Mouse (Mus musculus) adrenal gland, postnatal 4 days (tissue): ENCODE measurements at regions not wholly inside any gene's neighbourhood (a gene's known extent, or its start where the extent isn't known, plus 50 kb on each side); places are given as distances from the start of the nearest gene placed in this dataset.
A peak's percentile ranks its signal among the peaks of the same experiment; 100 is the strongest.
"Not testable (repeated sequence)": the region's sequence is repeated elsewhere in the genome, so short reads cannot be mapped to it uniquely, and the experiment has no call there.

Source experiments
- DNase-seq, 2 experiments: peaks; one replicate each; pipeline ENCODE4 v3.0.0; 2021 to 2022; ENCODE audit warnings: low spot score in 2 of 2, mixed read lengths in 2 of 2

- DNase-seq = no peak
Measured at GRCm38 (mm10) chr12:5969556-5969955, 594.1 kb upstream of the Klhl29 start.

DNA sequence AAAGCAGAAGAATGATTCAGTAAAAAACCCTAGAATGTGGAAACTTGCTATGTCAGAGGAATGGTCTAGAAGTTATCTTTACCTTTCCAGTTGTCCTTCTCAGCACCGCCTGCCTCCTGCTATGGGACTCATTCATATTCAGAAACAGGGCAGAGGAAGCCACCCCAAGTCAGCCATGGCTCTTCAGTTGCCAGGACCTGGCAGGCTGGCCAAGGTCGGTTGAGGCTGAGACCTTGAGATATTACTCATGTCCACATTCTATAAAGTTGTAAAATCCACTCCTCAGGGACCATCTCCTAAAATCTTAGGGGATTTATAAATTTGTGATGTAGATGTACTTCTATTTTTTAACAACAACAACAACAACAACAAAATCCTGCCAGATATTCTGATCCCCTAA lies 580.7 kb upstream of the Klhl29 start:
- no peak for DNase-seq

GRCm38 (mm10) chr12:5955564-5955963 lies 580.1 kb upstream of the Klhl29 start:
- DNase-seq = no peak

DNA sequence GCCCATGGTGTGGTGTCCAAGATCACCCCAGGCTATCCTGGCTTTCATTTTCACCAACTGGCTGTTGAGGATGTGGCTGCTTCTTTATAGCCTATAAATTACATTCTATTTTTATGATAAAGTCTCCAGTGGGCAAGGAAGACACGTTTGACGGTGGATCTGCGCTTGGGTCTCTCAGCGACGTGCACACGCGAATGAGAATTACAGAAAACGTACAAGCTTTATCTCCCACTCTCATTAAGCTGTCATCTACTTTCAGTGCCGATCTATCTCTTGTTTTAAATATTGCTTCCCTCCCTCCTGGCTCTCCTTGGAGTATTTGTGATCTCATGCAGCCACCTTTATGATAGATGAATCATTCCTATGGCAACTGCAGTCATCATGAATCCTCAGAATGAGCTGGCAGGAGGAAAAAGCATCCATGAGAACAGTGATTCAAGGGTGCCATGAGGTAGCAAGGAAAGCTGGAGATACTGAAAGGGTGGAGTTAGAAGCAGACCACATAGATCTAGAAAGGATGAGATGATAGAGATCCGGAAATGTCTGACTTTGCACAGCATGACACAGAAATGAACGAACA lies 568.0 kb upstream of the Klhl29 start:
- DNase-seq = no peak

GRCm38 (mm10) chr12:5921262-5921661 lies 545.8 kb upstream of the Klhl29 start:
- no peak for DNase-seq

DNA sequence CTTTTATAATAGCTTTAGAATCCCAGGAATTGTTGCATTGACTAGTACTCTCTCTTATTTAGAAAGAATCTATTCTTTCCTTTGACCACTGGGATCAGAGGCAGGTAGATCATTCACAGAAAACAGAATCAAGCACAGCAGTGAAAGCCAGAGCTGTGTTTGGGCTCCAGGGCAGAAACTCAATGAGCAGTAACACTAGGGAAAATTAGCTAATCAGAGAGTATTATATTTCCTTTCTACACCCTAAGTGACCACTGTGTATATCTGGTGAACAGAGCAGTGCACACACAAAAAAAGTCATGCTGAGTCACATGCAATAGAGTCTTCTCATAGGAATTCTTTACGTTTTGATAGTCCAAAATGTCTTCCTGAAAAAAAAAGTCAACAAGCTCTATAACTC lies 542.5 kb upstream of the Klhl29 start:
- DNase-seq = no peak

DNA sequence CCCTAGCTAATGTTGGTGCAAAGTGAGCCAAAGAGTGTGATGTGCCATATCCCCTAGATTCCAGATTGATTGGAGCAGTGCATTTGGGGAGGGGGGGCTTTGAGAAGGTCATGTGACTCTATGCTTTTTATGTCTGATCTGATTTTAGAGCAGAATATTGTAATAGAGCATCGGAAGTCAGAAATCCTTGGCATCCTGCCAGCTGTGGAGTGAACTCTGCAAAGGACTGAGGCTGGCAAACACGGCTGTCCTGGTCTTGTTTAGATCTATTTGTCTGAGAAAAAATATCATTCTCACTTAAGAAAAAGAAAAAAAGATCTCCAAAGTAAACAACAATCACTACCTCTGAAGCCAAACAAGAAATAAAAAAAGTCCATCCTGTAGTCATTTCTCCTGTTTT lies 530.8 kb upstream of the Klhl29 start:
- DNase-seq = no peak

DNA sequence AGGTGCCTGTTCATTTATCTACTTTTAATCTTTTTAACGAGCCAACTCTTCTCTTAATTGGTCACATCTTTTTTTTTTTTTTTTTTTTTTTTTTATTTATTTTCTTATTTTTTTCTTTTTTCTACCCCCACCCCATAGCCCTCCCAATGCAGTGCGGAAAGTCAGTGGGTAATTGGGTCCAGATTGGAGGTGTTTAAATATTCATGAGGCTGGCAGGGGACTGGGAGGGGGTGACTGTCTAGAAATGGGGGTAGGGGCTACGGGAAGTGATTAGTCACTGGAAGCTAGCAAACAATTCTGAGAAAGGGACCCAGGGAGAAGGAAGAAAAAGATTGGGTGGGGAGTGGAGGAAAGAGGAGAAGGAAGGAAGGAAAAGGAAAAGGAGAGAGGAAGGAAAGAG lies 516.3 kb upstream of the Klhl29 start:
- not testable (repeated sequence) for DNase-seq

DNA sequence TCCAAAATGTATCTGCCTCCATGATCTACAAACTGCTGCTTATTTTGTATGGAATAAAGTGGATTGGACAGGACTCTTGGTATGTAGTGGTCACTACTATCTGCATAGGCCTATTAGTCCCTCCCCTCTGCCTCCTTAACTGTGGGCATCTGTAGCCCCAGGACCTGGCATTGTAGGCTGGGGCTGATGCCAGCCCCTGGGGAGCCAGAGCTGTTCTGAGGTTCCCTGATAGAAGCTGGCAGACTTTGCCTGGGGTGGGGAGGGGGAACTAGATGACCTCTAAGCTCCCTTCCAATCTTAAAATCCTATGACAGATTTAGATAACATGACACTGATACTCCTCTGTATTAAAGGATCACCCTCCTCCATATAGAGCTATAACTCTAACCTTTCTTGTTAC lies 491.2 kb upstream of the Klhl29 start:
- no peak for DNase-seq

DNA sequence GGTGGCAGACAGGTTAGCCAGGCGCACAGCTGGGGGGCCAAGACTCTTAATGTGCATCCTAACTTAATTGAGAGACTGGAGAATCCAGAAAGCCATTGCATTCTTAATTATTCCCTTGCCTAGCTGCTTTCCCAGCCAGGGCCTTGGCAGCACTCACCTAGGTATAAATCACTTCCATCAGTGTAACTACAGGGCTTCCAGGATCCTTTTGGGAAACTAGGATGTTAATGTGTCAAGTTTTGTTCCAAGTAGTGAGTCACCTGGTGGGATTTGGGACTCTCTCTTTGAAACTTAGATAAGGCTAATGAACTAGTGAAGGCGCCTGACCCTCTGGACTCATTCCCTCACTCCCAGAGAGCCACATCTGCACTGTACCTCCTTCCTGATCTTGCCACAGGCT lies 484.3 kb upstream of the Klhl29 start:
- no peak for DNase-seq

DNA sequence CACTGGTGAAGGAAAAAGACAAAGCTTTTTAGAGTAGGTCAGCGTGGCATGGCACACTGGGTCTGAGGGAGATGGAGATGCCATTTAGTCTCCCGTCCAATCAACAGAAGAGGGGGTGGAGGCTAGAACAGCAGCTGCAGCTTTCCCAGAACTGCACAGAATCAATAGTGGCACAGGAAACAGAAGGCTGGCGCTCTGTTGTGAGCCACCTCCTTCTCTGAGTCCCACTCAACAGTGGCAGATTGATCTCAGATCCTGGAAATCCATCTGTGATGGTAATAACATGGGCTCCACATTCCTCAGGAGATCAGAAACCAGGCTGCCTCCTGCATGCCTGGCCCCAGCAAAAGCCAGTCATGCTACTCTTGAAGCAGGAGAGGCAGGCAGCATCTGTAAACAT lies 480.9 kb upstream of the Klhl29 start:
- DNase-seq = no peak

DNA sequence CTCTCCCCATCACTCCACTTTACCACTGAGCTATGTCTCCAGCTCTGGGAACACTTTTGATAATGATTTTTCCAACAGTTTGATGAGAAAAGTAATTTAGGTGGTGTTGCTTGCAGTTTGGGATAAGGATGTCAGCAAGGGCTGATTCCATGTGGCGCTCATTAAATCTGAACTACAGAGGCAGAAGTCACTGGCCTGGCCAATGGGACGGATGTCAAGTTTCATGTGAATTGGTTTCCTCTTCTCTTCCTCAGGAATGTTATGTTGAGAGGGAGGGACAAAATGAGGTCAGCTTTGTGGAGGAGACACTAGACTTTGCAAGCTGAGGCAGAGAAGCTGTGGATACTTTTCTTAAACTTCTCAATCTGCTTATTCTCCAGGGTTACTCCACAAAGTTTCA lies 434.9 kb upstream of the Klhl29 start:
- no peak for DNase-seq

DNA sequence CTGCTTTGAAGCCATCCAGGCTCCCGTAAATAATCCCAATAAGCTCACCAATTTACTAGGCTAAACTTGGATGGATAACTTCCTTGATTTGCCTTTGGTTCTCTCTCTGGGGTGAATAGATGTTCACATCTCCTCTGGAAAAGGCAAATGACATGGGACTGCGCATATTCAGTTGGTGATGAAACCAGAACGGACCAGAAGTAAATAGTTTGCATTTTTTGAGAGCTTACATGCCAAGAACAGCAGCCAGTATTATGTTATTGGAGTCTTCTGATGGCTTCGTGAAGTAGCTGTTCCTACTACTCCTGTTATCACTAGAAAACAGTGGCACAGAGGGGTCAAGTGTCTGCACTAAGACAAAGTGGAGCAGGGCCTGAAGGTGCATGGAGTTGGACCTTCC lies 434.5 kb upstream of the Klhl29 start:
- no peak for DNase-seq

DNA sequence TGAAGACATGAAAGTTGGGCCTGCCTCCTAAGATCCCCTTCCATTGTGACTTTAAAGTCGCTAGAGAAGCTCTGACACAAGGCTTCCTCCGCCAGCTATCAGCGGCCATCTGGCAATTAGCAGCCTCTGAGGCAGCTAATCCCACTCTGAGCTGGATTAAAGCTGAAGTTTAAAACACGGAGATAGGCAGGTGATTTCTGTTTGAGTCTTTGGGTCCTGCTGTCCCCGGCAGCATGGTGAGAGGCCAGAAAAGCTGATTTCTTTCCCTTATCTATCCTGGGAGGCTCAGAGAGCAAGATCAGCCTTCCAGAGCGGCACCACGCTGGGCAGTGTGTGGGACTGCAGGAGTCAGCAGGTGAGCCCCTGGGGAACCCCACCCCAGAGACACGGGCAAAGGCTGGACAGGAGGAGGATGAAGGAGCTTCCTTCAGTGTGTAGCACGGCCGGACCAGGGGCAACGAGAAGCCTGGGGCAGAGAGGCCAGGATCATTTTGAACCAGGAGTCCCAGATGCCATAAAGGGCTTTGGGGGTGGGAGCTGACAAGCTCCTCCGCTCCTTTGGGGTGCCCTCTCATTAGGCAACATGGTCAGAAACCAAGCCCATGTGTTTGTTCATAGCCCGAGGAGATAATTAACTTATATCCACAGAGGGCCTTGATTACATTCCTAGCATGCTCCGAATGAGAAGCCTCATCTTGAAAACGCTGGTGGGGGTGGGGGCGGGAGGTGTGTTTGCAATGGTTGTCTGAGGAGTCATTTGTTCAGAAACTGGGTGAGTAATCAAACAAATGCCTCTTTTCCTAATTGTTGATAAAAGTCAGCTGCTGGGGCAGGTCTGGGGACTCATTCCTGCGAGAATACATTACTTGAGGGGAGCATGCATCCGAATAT lies 432.8 kb upstream of the Klhl29 start:
- no peak for DNase-seq

- DNase-seq = no peak
Measured at GRCm38 (mm10) chr12:5805731-5806130, 430.2 kb upstream of the Klhl29 start.

- DNase-seq = peak in 1 of 2 experiments; percentile 11
Measured at GRCm38 (mm10) chr12:5793051-5793450, 417.6 kb upstream of the Klhl29 start.

- DNase-seq = no peak
Measured at GRCm38 (mm10) chr12:5787074-5787813, 411.8 kb upstream of the Klhl29 start.

DNA sequence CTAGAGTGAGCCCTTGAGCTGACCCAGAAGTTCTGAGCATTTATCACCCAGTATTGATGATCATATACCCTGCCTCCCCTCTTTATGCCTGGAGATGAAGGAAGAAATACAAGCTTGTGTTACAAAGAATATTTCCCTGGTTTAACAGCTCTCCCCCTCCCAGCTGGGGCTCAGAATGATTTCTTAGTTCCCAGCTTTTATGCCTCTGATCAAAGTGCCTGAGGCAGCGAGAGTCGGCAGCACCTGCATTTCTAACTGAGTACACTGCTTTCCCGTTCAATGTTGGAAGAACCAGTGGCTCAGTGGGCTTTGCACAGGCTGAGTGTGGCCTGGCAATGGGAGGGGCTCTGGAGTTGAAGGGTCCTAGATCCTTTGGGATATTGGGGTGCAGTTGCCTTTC lies 405.8 kb upstream of the Klhl29 start:
- DNase-seq = no peak

- DNase-seq = no peak
Measured at GRCm38 (mm10) chr12:5777556-5777955, 402.1 kb upstream of the Klhl29 start.

- DNase-seq = no peak
Measured at GRCm38 (mm10) chr12:5771399-5771978, 396.0 kb upstream of the Klhl29 start.

DNA sequence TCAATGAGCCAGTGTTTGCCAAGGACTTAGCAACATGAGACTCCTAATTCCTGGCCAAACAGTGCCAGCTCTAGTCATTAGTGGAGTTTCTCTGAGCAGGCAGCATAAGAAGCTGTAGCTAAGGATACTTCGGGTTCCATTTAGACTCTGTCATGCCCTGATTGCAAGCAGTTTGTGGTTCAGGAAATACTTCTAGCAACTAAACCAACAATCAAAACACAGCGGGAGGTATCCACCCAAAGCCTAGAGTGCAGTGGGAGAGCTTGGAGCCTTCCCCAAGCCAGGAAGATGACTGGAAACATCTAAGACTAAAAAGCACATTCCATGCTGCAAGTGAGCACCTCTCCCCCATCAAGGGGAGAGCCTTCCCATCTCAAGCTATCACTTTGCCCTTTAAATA lies 395.0 kb upstream of the Klhl29 start:
- DNase-seq = no peak
